Mouse (Mus musculus): ENCODE data around the gene Bace1.
A peak's percentile ranks its signal among the peaks of the same experiment; 100 is the strongest.

Bace1 gene

DNA sequence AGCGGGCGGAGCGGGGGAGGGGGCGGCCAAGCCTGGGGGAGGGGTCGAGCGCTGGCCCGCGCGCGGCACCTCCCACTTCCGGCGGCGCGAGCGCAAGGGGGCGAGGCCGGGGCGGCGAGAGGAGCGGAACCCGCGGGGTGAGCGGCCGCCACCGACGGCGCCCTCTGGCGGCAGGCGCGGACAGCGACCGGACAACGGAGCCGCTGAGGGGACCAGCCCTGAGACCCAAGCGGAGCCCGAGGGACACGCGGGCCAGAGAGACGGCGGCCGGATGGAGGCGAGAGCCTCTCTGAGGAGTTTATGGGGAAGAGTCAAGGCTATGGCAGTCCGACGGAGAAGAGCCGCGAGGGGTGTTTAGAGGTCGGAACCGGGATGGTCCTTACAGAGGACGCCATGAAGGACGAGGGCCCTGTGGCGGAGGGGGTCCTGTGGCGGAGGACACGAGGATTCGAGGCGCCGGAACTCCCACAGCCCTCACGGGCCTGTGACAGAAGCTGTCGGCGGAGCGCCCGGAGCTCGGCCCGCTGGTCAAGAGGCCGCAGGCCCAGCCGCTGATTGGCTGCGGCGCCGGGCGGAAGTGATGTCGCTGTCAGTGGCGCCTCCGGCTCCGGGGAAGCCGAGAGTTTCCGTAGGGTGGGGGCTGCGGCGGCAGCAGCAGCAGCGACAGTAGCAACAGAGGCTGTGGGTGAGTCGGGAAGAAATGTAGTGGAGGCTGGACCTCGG lies 68.1 kb downstream of the Bace1 start, which contains the start of the genes Pcsk7 and Rnf214:
Gene Pcsk7 (plus strand): TSS at position 143 of the 723 bp plus-strand sequence.
Gene Rnf214 (minus strand): TSS at position 557 of the 723 bp plus-strand sequence.
- DNase-seq, result peak; percentile 94 to 96

DNA sequence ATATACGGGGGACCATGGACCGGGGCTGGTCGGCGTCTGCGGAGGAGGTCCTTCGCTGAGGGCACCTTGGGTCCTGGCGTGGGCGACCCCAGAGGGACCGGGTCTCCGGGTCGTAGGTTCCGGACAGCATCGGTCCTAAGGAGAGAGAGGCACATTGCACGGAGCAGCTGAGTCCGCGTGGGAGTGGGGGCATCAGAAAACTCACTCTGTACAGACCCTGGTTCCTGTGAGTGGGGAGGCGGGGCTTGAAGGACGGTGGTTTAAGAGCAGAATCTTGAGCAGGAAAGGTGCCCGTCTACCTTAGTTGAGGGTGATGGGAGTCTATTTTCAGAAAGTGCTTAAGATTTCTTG lies 68.7 kb downstream of the Bace1 start:
- no peak for DNase-seq

DNA sequence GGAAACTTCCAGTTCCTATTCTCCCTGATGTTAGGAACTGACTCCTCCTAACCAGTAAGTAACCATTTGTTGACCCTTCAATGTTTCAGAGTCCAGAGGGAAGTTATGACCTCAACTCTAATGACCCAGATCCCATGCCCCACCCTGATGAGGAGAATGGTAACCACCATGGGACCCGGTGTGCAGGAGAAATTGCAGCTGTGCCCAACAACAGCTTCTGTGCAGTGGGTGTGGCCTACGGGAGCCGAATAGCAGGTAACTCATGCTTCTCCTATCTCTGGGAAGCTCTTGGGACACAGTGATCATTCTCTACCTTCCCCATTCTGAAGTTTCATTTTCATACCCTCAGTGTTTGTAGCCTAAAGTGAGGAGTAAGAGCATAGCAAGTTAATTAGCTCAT lies 72.6 kb downstream of the Bace1 start:
- DNase-seq, result no peak

DNA sequence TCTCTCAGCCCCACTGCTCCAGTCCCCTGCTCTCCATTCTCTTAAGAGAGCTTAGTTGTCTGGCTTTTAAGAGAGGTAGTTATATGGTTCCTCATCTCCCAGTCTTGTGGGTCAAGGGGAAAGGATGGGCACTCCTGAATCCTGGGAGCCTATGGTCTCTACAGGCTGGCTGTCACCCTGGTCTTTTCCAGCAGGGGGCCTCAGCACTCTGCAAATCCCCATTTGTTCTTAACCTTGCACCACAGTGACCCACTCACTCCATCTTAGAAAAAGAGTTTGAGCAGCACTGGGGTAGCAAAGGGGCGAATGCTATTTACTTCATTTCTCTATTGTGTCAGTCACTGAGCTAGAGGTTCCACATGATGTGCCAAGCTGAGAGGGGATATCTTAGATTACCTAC lies 73.3 kb downstream of the Bace1 start:
- DNase-seq, result peak; percentile 59 to 76

Measured in lung, postnatal 4 days (tissue).